Comparison of ENCODE assay signal across 25 mouse cellular contexts in genomic region chr5:143092891-143093290, GRCm38 (mm10). TPM values are rescaled to one million over a fixed set of nuclear protein-coding genes. Genes with fewer than 3 reads are reported as not detected.
"Had no signal": no experiment of that assay in that cellular context is flagged by ENCODE, and none has a peak within 500 bp of the region (broad histone marks: within the 10 kb centered on the region; RNA-seq: fewer than 3 reads in every experiment).

No protein-coding gene starts in this region.

- H3K4me2 ChIP-seq: kidney, embryonic 15.5 days; limb, embryonic 12.5 days; limb, embryonic 15.5 days; liver, embryonic 11.5 days; lung, embryonic 14.5 days; midbrain, embryonic 13.5 days had no signal

- H3K4me1 ChIP-seq: limb, embryonic 12.5 days; limb, embryonic 15.5 days; midbrain, embryonic 10.5 days; midbrain, embryonic 13.5 days had no signal

- H3K9me3 ChIP-seq: kidney, embryonic 15.5 days; limb, embryonic 12.5 days; limb, embryonic 15.5 days; midbrain, embryonic 10.5 days; midbrain, embryonic 13.5 days had no signal

- DNase-seq: kidney, adult 8-10 months; kidney, postnatal 10 days; kidney, postnatal 36 days; layer of hippocampus, postnatal 36 days; left cerebral cortex, postnatal 4 days; liver, postnatal 0 days; lung, embryonic 14.5 days; right cerebral cortex, adult 18-20 months; right cerebral cortex, postnatal 14 days; right cerebral cortex, postnatal 4 days; thymus, postnatal 25 days had no signal

- H3K27me3 ChIP-seq: kidney, embryonic 15.5 days; limb, embryonic 12.5 days; limb, embryonic 15.5 days; midbrain, embryonic 13.5 days had no signal

- ATAC-seq: liver, postnatal 0 days; lung, postnatal 0 days; midbrain, embryonic 13.5 days; midbrain, embryonic 16.5 days had no signal

- H3K4me3 ChIP-seq: kidney, embryonic 15.5 days; left cerebral cortex, adult 2 months; limb, embryonic 12.5 days; limb, embryonic 15.5 days; midbrain, embryonic 10.5 days; midbrain, embryonic 13.5 days had no signal

- H3K9ac ChIP-seq: kidney, embryonic 15.5 days; limb, embryonic 12.5 days; limb, embryonic 15.5 days; liver, embryonic 14.5 days; liver, postnatal 0 days; lung, embryonic 14.5 days; midbrain, embryonic 13.5 days had no signal

- H3K27ac ChIP-seq: kidney, embryonic 15.5 days; left cerebral cortex, adult 2 months; limb, embryonic 12.5 days; limb, embryonic 15.5 days; liver, embryonic 14.5 days; macrophage; midbrain, embryonic 10.5 days; midbrain, embryonic 13.5 days; stomach, postnatal 0 days had no signal

RNA-seq across cellular contexts. Expression of gene Olfr718-ps1, which starts 54.5 kb away (rescaled TPM):
- total RNA-seq: megakaryocyte, adult 5-6 weeks had no signal
- polyA plus RNA-seq: limb, embryonic 12.5 days; limb, embryonic 15.5 days; liver, embryonic 11.5 days; liver, embryonic 14.5 days; lung, embryonic 14.5 days; lung, postnatal 0 days; macrophage; midbrain, embryonic 10.5 days; midbrain, embryonic 16.5 days; neural tube, embryonic 11.5 days; stomach, postnatal 0 days had no signal
